Mouse (Mus musculus): ENCODE data around the gene Pipox. TPM values are rescaled to one million over a fixed set of nuclear protein-coding genes. Genes with fewer than 3 reads are reported as not detected.

The Pipox gene
- total RNA-seq (2022) = under 1 TPM; 0.43 to 0.82 (median 0.59) TPM

DNA sequence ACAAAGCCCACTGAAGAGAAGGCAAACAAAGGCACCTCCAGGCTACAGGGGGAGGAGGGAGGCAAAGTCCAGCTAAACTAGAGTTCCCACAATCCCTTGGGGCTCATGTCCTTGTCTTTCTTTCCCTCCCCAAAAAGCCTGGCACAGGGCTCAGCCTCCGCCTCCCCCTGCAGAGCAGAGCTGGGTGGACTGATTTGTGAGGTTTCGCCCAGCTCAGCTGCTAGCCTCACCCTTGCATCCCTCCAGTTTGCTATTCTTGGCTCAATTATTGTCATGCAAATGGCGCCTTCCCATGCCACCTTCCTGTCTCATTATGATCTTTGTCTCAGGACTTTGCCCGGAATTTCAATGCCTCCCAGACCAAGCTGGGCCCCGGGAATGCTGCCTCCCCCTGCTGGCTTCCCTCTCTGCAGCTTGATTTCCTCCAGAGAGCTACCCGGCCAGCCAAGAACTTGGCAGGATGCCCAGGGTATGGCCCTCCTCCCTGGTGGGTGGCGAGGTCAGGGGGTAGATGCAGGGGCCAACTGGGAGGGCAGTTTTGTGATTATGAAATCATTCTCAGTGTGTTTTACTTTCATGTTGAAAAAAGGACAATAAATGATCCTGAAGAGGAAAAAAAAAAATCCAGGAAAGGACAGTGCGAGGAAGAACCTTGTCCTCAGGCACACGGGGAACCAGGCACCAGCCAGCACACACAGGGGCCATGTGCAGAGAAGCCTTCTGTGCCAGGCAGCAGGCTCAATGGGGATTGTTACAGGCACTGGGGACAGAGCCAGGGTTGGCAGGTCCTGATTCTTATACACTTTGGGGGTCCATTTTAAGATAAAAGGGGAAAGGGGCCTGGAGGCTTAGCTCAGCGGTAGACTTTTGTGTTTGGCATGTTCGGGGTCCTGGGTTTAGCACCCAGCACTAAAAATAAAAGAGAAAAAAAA, at the start of gene Pipox:
Pipox (minus strand) TSS at position 310 of the 932 bp plus-strand sequence.
- peak; percentile 72 for DNase-seq (ENCODE audit: low spot score)

DNA sequence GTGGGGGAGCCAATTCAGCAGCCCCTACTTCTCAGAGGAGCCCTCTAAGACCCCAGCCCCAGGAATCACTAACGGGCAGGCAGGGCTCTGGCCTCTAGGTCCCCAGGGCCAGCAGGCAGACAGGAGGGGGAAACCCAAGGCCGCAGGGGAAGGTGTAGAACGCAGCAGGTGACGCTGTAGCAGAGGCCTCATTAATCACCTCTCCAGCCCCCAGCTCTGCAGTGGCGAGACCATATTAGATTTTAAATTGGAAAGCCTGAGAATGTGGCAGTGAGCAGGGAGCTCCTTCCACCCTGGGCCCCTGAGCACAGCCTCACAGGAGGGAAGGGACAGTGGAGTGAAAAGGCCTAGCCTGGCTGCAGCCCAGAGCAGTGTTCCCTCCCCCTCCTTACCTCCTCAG, 48.3 kb upstream of the Pipox start:
- DNase-seq (ENCODE audit: low spot score) = no peak

DNA sequence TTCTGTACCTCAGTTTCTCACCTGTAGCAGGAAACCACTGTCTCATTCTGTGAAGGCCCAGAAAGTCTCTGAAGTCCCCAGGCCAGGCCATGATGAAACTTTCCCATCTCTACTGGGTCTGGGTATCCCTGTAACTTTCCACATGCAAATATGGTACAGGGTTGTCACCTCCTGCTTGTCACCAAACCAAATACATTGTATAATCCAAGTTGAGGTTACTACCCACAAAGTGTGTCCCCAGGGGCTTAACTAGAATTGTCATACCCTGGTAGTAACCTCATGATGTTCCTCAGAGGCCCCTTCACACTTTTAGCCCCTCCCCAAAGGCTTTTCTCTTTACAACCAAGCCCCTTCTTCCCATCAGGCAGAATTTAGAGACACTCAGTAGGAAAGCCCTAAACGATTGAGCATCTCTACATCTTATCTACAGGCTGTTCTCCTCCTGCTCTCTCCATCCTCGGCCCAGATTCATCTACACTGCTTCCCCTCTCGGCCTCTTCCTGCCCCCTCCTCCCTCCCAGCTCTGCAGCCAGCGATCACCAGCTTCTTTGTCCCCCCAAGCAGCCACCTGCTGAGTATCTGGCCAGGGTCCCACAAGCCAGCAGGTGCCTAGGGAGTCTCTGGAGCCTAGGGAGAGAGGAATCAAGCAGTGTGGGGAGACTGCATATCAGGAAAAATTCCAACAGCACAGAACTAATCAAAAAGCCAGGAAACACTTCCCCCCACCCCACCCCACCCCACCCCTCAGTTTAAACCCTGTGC, 43.9 kb upstream of the Pipox start:
- no peak for DNase-seq (ENCODE audit: low spot score)

DNA sequence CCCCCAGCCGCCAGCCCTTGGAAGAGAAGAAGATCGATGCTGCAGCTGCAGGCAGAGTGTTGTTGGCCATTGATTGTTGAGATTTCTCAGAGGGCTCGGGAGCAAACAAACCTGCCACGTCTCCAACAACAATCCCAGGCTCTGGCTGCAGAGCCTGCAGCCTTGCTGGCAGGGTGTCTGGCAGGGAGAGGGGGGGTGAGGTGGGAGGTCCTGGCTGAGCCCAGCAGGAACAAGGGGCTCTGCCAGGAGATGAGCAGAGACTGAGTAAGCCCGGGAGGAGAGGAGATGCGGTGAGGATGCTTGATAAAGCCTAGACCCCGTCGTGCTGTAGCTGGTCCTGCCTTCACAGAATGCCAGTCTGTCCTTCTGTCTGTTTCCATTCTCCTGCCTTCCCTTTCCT, 43.0 kb upstream of the Pipox start:
- no peak for DNase-seq (ENCODE audit: low spot score)

DNA sequence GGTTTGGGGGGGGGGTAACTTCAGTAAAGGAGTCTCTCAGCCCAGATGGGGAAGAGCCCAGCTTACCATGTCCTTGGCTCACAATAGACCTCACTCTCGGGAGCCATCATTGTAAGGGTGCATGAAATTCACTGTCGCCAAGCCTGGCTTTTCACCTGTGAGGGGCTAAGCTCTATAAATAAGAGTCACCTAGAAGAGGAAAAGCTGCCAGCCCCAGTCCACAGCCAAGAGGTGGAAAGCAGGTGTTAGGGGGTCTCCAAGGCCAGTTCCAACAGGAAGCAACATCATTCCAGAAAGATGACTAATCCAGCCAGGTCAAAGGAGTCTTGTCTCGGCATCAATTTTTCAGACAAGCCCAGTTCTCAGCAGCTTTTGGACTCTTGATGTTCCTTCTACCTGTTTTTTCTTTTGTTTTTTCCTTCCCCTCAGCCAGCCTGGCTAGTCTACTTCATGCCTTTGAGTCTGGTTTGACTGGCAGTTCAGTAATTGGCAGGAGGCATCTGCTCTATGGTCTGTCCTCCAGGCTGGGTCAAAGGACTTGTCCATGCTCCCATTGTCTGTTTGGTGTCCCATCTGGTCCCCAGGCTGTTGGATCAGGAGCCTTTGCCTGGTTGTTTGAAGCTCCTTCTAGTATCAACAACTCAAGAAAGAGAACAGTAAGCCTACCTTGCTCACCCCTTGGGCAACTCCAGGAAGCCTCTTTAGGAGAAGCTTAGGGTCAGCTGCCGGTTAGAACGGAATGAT, 40.8 kb upstream of the Pipox start:
- no peak for DNase-seq (ENCODE audit: low spot score)

DNA sequence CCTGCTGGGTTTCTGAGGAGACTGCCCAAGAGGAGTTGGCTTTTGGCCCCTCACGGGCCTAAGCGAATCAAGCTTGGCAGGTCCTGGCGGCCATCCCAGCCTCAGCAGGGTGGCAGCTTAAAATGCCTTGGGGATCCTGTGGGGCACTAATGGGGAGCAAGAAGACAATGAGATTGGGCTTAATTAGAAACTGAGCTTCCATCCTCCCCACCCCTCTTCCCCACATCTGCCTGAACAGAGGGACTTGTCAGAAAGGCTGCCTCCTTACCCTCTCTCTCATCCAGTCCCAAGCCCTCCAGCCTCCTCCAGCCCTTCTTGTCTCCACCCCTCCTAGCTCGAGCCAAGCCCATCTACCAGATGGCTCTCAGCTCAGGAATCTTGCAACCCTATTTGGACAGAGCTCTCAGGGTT, 40.2 kb upstream of the Pipox start:
- DNase-seq (ENCODE audit: low spot score) = no peak

GRCm38 (mm10) chr11:77932576-77932975, 38.7 kb upstream of the Pipox start:
- no peak for DNase-seq (ENCODE audit: low spot score)

DNA sequence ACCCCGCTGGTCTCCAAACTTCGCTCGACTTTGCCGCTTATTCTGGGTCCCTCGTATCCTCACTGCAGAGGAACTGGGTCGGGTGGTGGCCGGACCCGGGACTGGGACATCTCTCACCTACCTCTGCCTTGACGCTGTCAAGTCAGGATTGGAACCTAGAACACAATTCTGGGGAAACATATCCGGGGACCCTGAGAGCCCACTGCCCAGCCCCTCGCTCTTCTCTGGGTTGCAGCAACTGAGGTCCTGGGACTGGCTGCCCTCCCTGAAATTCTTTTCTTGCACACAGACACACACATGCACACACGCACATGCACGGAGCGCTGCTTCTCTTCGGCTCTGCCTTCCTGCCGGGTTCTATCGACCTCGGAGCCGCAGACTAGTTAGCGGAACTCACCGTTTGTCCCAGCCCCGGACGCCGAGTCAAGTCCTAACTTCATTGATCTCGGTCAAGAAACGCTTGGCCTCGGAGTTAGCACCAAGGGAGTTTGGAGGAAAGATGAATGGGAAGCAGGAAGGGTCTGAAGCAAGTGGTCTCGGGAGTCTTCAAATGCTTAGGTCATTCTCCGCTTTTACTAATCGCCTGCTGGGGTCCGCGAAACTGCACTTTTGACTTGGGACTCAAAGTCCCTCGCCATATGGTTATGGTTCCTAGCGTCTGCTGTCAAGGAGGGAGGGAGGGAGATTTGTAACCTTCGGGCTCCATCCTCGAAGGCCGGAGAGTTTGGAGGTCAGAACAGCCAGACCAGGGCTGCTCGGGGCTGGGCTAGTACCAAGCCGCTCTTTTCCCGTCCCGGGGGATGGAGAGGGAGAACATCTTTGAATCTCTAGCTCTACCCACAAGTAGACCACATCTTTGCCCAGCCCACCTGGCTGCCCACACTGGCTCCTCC, 37.9 kb upstream of the Pipox start:
- DNase-seq (ENCODE audit: low spot score) = no peak

DNA sequence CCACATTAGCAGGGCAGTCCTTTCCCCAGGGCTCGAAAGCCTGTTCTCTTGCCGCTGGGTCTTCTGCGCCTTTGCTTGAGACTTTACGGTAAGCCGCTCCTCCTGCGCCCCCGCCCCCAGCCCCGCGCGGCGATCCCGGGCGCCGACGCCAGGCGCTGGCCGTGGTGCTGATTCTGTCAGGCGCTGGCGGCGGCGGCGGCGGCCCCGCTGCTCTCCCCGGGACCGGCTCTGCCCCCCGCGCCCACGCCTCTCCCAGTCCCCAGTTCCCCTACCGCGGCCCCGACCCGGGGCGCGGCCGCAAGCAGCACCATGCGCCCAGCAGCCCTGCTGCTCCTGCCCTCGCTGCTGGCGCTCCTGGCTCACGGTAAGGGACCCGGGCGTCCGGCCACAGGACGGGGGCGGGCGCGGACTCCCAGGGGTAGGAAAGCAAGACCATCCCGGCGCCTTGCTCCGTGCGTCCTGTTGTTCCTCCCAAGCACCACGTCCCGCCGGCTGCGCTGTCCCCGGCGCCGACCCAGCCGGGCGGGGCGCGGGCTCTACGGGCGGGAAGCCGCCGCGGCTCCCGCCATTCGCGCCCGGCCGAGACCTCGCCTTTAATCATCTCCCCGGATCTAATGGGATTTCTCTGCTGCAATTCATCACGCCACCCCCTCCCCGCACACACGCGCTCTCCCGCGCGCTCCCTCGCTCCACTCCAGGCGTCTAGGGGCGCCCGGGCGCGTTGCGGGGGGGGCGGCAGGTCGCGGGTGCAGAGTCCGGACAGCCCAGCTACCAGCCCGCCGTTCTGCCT, 37.0 kb upstream of the Pipox start, which contains the start of gene Sez6:
Sez6 (plus strand) TSS at position 50 of the 790 bp plus-strand sequence.
- peak; percentile 16 for DNase-seq (ENCODE audit: low spot score)

DNA sequence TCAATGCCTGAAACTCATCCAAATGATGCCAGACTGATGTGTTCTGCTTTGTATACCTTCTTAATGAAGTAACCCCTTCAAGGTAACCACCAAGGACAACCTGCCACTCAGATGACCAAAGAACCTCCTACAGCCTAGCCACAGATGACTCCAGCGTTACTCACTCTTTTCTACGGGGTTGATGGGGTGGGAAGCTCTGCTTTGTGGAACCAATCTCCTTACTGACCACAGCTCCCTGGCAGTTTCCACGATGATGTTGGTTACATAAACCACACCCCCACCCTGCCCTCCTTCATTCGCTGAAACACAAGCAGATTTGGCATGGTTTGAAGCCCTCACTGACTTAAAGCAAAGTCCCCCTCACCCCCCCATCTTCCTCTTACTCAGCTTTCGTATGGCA, 33.9 kb upstream of the Pipox start:
- DNase-seq (ENCODE audit: low spot score) = no peak

DNA sequence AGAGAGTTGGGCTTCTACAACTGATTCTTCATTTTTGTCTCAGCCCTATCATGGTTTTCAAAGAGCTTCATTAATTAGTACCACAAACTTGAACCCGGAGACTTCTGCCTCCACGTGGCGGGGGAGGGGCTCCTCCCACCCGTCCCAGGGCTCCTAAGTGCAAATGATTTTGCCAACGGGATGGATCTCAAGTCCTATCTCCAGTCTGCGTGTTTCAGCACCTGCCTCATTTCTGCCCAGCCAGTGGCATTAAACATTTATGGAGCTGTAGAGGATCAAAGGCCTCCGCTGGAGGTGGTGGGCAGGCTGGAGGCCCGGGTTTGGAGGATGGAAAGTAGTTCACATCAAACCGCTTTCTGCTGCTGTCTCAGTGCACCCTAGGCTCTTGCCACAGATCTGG, 32.8 kb upstream of the Pipox start:
- no peak for DNase-seq (ENCODE audit: low spot score)

DNA sequence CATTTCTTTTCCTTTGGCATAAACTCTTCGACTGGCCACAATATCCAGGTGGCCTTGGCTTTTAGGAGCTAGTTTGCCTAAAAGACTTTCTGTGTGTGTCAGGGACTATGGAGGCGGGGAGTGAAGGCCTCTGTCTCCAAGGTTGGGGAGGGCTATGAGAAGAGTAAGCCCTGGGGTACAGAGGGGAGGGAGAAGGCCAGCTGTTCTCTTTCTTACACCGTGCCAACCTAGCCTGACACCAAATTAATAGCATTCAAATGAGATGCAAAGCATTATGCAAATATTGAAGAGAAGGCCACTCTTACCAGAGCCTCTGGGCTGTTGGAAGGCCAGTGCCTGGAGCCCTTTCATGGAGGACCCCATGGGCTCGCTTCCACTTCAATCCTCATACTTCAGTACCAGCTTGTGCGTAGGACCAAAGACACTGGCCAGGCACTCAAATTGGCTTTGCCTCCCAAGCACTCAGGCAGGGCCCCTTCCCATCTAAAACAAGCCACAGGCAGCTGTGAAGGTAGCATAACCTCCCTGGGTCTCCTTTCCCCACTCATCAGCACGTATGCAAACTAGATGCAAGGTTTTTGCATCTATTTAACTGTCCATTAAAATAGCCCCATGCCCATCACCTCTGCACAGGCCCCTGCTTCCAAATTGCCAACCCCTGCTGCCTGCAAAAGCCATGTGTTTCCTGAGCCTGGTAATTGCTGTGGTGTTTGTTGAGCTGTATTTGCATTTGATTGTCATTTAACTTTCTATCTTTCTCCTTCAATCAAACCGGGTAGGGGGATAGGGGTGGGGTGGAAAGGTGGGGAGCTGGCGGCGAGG, 32.2 kb upstream of the Pipox start:
- DNase-seq (ENCODE audit: low spot score) = no peak

DNA sequence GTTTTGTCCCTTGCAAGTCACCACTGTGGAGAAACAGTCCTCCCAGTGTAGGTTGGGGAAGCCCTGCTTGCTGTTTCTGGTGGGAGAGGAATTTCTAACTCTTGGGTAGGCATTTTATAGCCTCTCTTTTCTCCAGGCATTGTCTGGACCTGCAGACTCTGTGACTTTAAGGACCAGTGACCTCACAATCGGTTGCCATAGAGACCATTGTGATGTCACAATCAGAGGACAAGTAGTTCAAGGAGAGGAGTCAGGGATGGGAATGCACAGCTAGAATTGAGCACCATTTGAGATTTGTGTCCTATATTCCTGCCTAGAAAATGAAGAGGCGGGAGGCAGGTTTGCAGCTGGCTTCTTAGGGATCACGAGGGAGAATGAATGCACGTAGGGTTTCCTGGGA, 29.4 kb upstream of the Pipox start:
- no peak for DNase-seq (ENCODE audit: low spot score)

- no peak for DNase-seq (ENCODE audit: low spot score)
Measured at GRCm38 (mm10) chr11:77917166-77917565, 23.3 kb upstream of the Pipox start.

DNA sequence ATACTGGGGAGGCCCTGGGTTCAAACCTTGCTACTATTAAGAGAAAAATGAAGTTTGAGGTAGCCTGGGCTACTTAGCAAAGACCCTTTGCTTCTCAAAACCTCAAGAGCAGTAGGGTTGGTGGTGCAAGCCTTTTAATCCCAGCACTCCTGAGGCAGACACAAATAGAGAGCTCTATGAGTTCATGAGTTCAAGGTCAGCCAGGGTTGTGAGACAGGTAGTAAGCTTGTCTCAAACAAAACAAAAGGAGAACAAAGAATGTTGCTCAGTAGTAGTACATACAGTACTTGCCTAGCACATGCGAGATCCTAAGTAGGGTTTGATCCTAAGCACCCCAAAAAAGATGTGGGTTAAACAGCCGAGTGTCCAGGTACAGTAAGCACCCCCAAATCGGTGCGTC, 22.8 kb upstream of the Pipox start:
- no peak for DNase-seq (ENCODE audit: low spot score)

DNA sequence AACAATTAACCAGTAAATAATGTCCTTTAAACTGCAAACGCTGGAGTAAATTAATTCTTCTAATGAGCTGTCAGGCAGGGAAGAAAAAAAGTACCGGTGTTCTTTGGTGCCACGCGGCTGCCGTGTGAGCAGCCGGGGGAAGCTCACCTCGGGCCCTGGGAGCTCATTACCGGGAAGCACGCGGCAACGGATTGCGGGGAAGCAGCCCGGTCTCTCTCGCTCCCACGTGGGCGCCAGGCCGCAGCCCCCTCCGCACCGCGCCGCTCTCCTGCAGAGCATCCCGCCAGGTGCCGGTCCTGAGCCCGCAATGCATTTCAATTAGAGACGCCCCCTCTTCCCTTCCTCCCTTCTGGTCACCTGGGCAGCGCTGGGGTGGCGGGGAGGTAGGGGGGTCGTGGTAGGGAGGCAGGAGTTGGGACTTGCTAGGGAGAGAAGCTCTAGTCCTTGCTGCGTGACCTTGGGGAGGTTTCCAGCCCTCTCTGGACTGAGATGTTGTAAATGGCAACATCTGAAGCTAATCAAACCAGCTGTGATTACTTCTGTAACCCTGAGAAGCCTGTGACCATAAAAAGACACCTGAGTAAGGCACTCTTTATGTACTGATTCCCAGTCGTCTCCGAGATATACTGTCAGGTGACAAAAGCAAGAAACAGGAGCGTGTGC, 20.8 kb upstream of the Pipox start:
- no peak for DNase-seq (ENCODE audit: low spot score)

DNA sequence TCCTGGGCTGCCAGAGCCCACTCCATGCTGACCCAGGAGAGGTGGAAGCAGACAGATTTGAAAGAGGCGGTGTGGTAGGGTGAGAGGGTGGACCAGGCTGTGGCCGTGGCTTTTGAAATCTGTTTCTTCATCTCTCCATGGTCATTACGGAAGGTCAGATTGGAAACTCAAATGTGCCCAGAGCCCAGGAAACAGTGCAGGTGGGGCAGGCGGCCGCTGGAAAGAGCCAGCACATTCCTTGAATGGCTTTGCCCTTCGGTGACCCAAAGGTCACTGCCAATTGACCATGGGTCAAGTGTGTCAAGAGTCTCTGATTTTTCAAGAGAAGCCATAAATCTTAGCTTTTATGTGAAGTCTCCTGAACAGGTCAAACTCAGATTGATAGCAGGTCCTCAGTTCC, 19.6 kb upstream of the Pipox start:
- DNase-seq (ENCODE audit: low spot score) = no peak

GRCm38 (mm10) chr11:77909776-77910175, 15.9 kb upstream of the Pipox start:
- DNase-seq (ENCODE audit: low spot score) = no peak

DNA sequence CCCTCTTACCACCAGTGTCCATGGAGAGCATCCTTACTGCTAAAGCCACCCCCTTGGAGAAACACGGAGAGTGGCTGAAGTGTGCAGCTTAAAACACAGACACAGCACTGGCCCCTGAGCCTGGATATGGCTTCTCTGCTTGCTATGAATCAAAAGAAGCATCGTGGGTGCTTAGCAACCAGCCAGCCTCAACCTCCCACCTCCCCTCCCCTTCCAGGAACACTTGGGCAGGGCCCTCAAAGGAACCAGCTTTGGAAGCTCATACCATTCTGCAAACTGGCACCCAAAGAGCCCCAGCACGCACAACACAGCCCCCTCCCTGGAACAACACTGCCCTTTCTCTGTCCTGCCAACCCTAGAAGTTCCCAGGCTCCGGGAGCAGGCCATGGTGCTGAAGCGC, 15.5 kb upstream of the Pipox start:
- no peak for DNase-seq (ENCODE audit: low spot score)
